8 mouse cellular contexts compared by ENCODE assay signal in genomic region chr9:56926387-56926786, GRCm38 (mm10). TPM values are rescaled to one million over a fixed set of nuclear protein-coding genes. Genes with fewer than 3 reads are reported as not detected.
DNase-seq lines count a peak whose midpoint lies in the region; ATAC-seq and TF ChIP-seq lines count a peak whose summit lies in the region.

No protein-coding gene starts in this region.

- DNase-seq in layer of hippocampus, adult 2 months (ENCODE audit: low spot score in 2 of 2) = no peak
- no peak for DNase-seq in layer of hippocampus, postnatal 25 days (ENCODE audit: extremely low spot score in 1 of 2, low spot score in 1 of 2)
- no peak for DNase-seq in limb, embryonic 10.5 days (ENCODE audit: low spot score)
- DNase-seq in adrenal gland, postnatal 10 days = no peak
- DNase-seq in frontal cortex, postnatal 36 days (ENCODE audit: low spot score in 2 of 2) = no peak

- peak overlapping the region; percentile 59; the same call in 1 of the 2 replicates for H3K4me3 ChIP-seq in layer of hippocampus, adult 2 months
- peak overlapping the region; percentile 66 for H3K4me3 ChIP-seq in forebrain, embryonic 13.5 days
- H3K4me3 ChIP-seq in limb, embryonic 10.5 days = peak overlapping the region; percentile 76
- H3K4me3 ChIP-seq in neural tube, embryonic 13.5 days = peak overlapping the region; percentile 65

- H3K27me3 ChIP-seq in forebrain, embryonic 13.5 days = 0 out of 2 replicates have a peak, but pooled peaks cover under 1% of the 10 kb centered on the region
- H3K27me3 ChIP-seq in limb, embryonic 10.5 days (ENCODE audit: low read depth, poor library complexity, severe bottlenecking) = no peaks in the 10 kb centered on the region
- peaks cover 19% of the 10 kb centered on the region for H3K27me3 ChIP-seq in neural tube, embryonic 13.5 days

- peak overlapping the region; percentile 84 for H3K4me2 ChIP-seq in forebrain, embryonic 13.5 days
- peak overlapping the region; percentile 85 for H3K4me2 ChIP-seq in neural tube, embryonic 13.5 days

- H3K9me3 ChIP-seq in forebrain, embryonic 13.5 days (replicated peaks) = peaks cover 4% of the 10 kb centered on the region; the same call in 1 of the 2 replicates
- no peaks in the 10 kb centered on the region for H3K9me3 ChIP-seq in limb, embryonic 10.5 days (replicated peaks)
- no peaks in the 10 kb centered on the region; the same call in 1 of the 2 replicates for H3K9me3 ChIP-seq in neural tube, embryonic 13.5 days

- peak overlapping the region; percentile 90 for H3K27ac ChIP-seq in layer of hippocampus, adult 2 months
- H3K27ac ChIP-seq in forebrain, embryonic 13.5 days = no peak overlapping the region
- H3K27ac ChIP-seq in limb, embryonic 10.5 days = no peak overlapping the region; the same call in 1 of the 2 replicates
- H3K27ac ChIP-seq in neural tube, embryonic 13.5 days (replicated peaks) = no peak overlapping the region

- H3K9ac ChIP-seq in forebrain, embryonic 13.5 days = no peak overlapping the region
- H3K9ac ChIP-seq in neural tube, embryonic 13.5 days = no peak overlapping the region

- no peak for TF ChIP-seq CTCF in layer of hippocampus, adult 2 months (conservative IDR thresholded peaks at IDR 0.05)

- H3K4me1 ChIP-seq in forebrain, embryonic 13.5 days = peaks cover 54% of the 10 kb centered on the region
- H3K4me1 ChIP-seq in limb, embryonic 10.5 days = peaks cover 56% of the 10 kb centered on the region
- H3K4me1 ChIP-seq in neural tube, embryonic 13.5 days (replicated peaks) = peaks cover 55% of the 10 kb centered on the region

- ATAC-seq in forebrain, embryonic 13.5 days = no peak
- no peak for ATAC-seq in neural tube, embryonic 13.5 days (ENCODE audit: low read depth)
- no peak for ATAC-seq in activated CD4-positive, CD25-positive, alpha-beta regulatory T cell, adult 4 months

- peaks cover 10% of the 10 kb centered on the region for H3K36me3 ChIP-seq in forebrain, embryonic 13.5 days (ENCODE audit: poor library complexity, severe bottlenecking)
- H3K36me3 ChIP-seq in limb, embryonic 10.5 days = peaks cover 50% of the 10 kb centered on the region
- peaks cover 10% of the 10 kb centered on the region; the same call in 1 of the 2 replicates for H3K36me3 ChIP-seq in neural tube, embryonic 13.5 days

- 87% methylated on average over 10 of the region's 10 CpGs for WGBS in forebrain, embryonic 13.5 days
- 92% methylated on average over 10 of the region's 10 CpGs for WGBS in limb, embryonic 10.5 days
- WGBS in neural tube, embryonic 13.5 days = 84% methylated on average over 10 of the region's 10 CpGs

RNA-seq across cellular contexts. Expression of gene Snx33, which starts 1.8 kb away (rescaled TPM):
- 1 to 10 TPM; 7.2 to 8.9 TPM for total RNA-seq in layer of hippocampus, adult 2 months (2021)
- 1 to 10 TPM; 8.1 to 8.4 TPM for total RNA-seq in layer of hippocampus, postnatal 25 days (2021)
- 2.6 TPM in 2 replicates for polyA plus RNA-seq in forebrain, embryonic 13.5 days (2015; fragmentation: Nextera tagmentation; extraction: Ambion mirVana)
- 9.3 and 11.6 TPM in 2 replicates for polyA plus RNA-seq in limb, embryonic 10.5 days (2016; fragmentation: Nextera tagmentation; extraction: Ambion mirVana)
- 2.9 TPM in 2 replicates for polyA plus RNA-seq in neural tube, embryonic 13.5 days (2015; fragmentation: Nextera tagmentation; extraction: Ambion mirVana)
- total RNA-seq in adrenal gland, postnatal 10 days (2021) = 10 to 100 TPM; 16.6 to 19.5 TPM
- polyA plus RNA-seq in activated CD4-positive, CD25-positive, alpha-beta regulatory T cell, adult 4 months (2017; shearing (Covaris generic)) = 1 to 10 TPM; 3.1 to 5.2 TPM

RNA-seq across cellular contexts. Expression of gene Imp3, which starts 10.9 kb away (rescaled TPM):
- total RNA-seq in layer of hippocampus, adult 2 months (2021) = 10 to 100 TPM; 54.9 to 56.8 TPM
- 10 to 100 TPM; 47.8 to 59.3 TPM for total RNA-seq in layer of hippocampus, postnatal 25 days (2021)
- 86.6 and 89.0 TPM in 2 replicates for polyA plus RNA-seq in forebrain, embryonic 13.5 days (2015; fragmentation: Nextera tagmentation; extraction: Ambion mirVana)
- 70.5 and 77.9 TPM in 2 replicates for polyA plus RNA-seq in limb, embryonic 10.5 days (2016; fragmentation: Nextera tagmentation; extraction: Ambion mirVana)
- polyA plus RNA-seq in neural tube, embryonic 13.5 days (2015; fragmentation: Nextera tagmentation; extraction: Ambion mirVana) = 80.2 and 85.5 TPM in 2 replicates
- total RNA-seq in adrenal gland, postnatal 10 days (2021) = 10 to 100 TPM; 84.4 to 87.6 TPM
- polyA plus RNA-seq in activated CD4-positive, CD25-positive, alpha-beta regulatory T cell, adult 4 months (2017; shearing (Covaris generic)) = 10 to 100 TPM; 54.8 to 68.4 TPM

RNA-seq across cellular contexts. Expression of gene Snupn, which starts 24.3 kb away (rescaled TPM):
- 10 to 100 TPM; 15.2 to 19.1 TPM for total RNA-seq in layer of hippocampus, adult 2 months (2021)
- 10 to 100 TPM; 16.1 to 16.3 TPM for total RNA-seq in layer of hippocampus, postnatal 25 days (2021)
- polyA plus RNA-seq in forebrain, embryonic 13.5 days (2015; fragmentation: Nextera tagmentation; extraction: Ambion mirVana) = 30.0 and 33.7 TPM in 2 replicates
- polyA plus RNA-seq in limb, embryonic 10.5 days (2016; fragmentation: Nextera tagmentation; extraction: Ambion mirVana) = 27.0 and 31.6 TPM in 2 replicates
- 28.7 and 29.0 TPM in 2 replicates for polyA plus RNA-seq in neural tube, embryonic 13.5 days (2015; fragmentation: Nextera tagmentation; extraction: Ambion mirVana)
- total RNA-seq in adrenal gland, postnatal 10 days (2021) = 10 to 100 TPM in 1 of 2 experiments, 1 to 10 TPM in 1; 9.7 to 11.4 TPM
- polyA plus RNA-seq in activated CD4-positive, CD25-positive, alpha-beta regulatory T cell, adult 4 months (2017; shearing (Covaris generic)) = 10 to 100 TPM; 16.2 to 21.2 TPM
